Mouse (Mus musculus): ENCODE measurements at regions not wholly inside any gene's neighbourhood (a gene's known extent, or its start where the extent isn't known, plus 50 kb on each side); places are given as distances from the start of the nearest gene placed in this dataset.

DNA sequence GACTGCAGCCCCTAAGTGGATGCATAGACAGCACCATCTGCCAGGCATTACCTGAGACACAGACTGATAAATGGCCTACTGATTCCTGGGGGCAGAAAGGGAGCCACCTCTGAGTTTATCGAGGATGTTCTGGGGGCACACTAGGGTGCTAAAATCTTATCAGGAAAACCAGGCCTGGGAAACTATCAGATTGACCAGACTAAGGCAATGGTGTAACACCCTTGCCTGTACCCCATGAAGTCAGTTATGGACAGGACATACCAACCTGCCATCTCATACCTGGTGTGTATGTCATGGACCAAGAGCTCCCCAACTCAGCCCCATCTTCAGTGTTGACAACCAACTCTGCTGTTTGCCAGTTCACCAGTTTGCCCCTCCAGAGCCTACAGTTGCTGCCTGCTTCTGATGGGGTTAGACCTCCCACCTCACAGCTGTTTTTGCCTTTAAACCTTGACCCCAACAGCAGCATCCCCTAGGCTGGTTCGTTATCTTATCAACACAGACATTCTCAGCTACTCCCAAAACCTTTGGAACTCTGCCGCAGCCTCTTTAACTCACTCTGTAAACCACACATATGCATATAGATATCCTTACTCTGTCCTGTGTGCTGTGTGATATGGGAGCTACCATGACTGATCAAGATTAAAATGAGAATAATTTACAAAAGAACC is 83.6 kb upstream of the Irs2 start:
- DNase-seq: no peak

DNA sequence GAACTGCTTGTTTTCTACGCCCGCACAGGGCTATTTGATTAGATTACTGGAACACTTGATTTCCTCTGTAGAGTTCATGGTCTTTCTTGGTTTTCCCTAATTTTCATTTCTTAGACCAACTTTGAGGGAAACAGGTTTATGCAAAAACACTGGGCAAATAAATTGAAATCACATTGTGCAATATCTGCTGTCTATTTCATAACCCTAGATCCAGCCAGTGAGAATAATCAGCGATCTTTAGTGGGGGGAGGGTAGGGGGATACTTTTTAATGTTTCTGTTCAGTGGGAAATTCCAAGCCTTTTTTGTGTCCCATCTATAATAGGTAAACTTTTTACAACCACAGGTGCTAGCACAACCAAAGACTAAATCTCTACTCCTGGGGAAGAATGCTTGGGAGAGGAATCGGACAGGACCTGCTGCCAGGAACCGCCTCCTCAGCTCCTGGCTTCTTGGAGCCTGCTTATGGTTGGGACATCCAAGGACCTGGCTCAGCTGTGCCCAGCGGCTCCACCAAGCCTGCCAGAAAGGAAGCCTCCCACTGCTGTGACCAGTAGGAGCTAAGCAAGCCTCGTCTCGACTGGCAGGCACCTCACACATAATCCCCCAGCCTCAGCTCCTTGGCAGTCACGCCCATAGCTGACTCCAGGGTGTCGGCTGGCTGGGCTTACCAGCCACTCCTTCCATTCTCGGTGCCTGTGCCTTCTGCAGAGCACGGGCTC is 80.8 kb upstream of the Irs2 start:
- DNase-seq: peak in 1 of 2 experiments; percentile 11

DNA sequence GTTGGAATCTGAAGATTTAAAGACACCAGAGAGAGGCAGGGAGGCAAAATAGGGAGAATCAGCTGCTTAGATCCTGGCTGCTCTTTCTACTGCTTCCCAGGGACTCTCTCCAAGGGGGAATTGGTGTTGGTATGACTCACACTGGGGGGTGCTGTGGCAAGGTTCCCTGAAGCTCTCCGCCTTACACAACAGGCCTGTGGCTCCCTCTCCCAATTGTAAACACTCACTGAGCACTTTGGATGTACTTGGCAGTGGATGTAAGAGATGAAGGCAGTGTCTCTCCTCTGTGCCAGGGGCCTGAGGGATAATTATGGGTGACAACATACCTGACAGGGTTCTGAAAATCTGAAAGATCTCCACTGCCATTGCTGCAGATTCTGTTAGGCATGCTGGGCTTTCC is 77.0 kb upstream of the Irs2 start:
- no peak for DNase-seq

- DNase-seq: no peak
Measured at GRCm38 (mm10) chr8:11084051-11084533, 75.8 kb upstream of the Irs2 start.

GRCm38 (mm10) chr8:11080813-11081212 is 72.6 kb upstream of the Irs2 start:
- no peak for DNase-seq

DNA sequence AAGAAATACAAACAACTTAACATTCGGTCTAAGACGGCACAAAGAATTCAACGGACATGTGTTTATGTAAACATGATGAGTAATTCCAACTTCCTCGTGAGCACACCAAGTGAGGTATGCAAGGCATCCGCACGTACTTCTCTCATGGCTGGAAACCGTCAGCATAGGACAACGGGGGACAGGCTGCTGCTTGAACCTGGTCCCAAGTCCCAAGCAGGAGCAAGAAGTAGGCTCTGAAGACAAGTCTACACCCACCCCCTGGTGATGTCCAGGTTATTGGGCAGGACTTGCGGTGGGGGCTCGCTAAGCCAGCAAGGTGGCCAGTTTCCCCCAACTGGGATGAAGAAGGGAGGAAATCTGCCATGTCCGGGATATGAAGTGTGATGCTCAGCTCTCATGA is 71.5 kb upstream of the Irs2 start:
- no peak for DNase-seq

DNA sequence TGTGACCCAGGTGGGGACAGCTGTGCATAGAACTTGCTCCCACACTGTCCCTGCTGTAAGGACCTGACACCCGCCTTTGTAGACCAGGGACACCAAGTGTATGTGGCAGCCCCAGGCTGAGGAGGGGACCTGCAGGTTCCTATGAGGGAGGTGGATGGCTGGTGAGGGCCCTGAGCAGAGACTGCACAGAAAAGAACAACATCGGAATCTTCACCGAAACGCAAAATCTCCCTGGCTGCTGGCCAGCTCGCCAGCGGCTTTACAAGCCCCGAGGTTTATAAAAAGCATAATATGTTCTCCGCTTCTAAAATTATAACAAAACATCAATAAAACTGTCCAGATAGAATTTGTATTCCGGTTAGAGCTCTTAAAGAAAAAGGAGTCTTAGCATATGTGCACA is 68.9 kb upstream of the Irs2 start:
- DNase-seq: no peak

DNA sequence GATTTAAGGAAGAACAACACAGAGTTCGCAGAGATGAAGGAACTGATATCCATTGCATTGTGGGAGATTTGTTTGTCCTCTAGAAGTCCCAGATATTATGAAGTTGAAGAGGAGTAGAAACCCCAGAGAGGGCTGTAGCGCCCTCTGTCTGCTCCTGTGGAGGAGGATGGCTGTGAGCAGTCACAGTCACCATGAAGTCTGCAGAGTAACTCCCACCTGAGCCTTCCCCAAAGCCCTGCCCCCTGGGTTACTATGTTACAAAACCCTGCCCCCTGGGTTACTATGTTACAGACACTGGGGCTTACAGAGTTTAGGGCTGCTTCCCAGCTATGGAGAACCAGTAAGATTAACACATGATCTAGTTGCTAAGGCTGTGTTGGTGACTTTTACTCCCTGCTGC is 62.9 kb upstream of the Irs2 start:
- DNase-seq: no peak

GRCm38 (mm10) chr8:11067450-11067849 is 59.2 kb upstream of the Irs2 start:
- DNase-seq: no peak

- no peak for DNase-seq
Measured at GRCm38 (mm10) chr8:11065990-11066389, 57.7 kb upstream of the Irs2 start.

DNA sequence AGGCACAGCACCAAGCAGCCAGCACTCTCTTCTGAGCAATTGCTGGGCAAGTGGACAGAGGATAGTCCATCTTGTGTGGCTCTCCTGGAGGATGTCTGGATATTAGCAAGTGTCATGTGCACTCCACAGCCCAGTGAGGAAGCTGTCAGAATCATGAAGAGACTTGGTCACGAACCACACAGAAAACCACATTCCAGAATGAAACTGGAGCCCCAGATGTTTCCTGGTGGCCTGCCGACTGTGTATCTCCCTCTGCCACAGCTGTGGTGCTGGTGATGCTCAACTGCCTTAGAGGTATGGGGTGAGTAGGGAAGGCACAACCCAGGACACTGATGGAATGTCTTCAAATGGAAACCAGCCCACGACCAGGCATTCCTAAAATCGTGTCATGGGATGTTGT is 57.0 kb upstream of the Irs2 start:
- DNase-seq: no peak

GRCm38 (mm10) chr8:11063058-11063457 is 54.8 kb upstream of the Irs2 start:
- DNase-seq: no peak

DNA sequence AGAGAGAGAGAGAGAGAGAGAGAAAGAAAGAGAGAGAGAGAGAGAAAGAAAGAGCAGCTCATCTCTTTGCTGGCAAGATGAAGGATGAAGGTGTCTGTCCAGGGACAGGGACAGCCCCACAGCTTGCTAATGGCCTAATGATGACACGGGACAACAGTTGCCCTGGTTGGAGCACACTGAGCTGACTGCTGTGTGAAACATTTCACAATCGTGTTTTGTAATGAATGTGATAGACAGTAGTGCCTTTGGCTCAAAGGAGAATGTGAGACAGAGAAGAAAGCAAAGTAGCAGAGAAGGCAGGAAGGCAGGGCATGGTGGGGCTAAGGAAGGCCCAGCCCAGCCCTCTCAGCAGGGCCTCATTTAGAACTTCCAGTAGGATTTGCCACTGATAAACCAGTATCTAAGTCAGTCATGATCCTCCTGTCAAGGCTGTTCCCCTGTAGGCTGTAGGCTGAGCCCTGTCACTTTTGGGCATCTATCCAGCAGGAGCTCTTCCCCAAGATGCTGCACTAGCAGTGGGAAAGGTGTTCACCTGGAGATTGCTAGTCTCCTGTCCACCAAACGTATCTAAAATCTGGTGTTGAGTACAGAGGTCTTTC is 54.2 kb upstream of the Irs2 start:
- no peak for DNase-seq

DNA sequence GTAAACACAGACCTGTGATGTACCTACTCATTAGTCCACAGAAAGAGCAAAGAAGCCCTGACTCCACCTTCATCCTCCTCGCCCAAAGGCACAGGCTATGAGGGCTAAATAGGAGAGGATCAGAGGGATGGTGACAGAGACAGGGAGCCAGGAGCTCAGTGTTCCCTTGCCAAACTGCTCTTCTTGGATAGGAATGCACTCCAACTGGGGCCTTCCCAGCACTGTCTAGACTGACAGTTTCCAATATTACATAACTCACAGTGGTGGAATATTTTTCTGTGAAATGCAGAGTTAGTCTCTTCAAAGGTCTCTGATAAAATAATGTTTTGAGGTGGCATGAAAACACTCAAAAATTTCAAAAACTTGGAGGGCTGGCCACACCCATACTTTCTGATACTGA is 53.5 kb upstream of the Irs2 start:
- DNase-seq: no peak

GRCm38 (mm10) chr8:11060604-11061003 is 52.3 kb upstream of the Irs2 start:
- DNase-seq: no peak

DNA sequence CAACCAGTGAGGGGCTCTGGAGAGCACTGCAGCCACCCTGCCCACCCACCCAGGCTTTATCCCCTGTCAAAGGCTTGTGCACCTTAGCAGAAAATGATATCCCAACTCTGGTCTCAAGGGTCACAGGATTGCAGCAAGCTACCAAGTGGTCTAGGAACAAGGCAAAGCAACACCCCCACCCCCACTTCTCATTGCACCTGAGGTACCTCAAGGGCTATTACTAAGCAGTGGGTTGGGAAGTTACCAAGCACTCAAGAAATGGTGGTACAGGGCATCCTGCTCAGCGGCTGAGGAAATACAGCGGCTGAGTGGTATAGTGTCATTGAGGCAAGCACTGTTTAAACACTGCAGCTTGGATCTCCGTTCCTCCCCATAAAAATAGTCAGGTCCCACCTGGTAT is 50.1 kb upstream of the Irs2 start:
- DNase-seq: no peak

Measured in cerebellum, adult 18-20 months (tissue).